Mouse (Mus musculus) CH12.LX (cell line): ENCODE results near the gene Tmem179b. TPM values are rescaled to one million over a fixed set of nuclear protein-coding genes. Genes with fewer than 3 reads are reported as not detected.

Experiments
- DNase-seq: peaks from one replicate; pipeline ENCODE4 v3.0.0-alpha.2; 2013; ENCODE audit errors: extremely low read depth
- H3K27ac ChIP-seq: 2 replicates; pipeline ENCODE4 v1.5.1; 2012; ENCODE audit warnings: low read depth, mild to moderate bottlenecking, control low read depth, moderate library complexity; ENCODE audit not compliant: insufficient read depth
- H3K27me3 ChIP-seq: replicated peaks from 2 replicates; pipeline ENCODE3; 2012; ENCODE audit warnings: inconsistent platforms
- H3K36me3 ChIP-seq, 2 experiments: replicated peaks in 1 of 2; 2 replicates each; pipeline versions ENCODE3 to v1.6.1; 2012; ENCODE audit warnings: inconsistent platforms in 1 of 2, low read length in 1 of 2, mild to moderate bottlenecking in 1 of 2, mixed read lengths in 1 of 2, moderate library complexity in 1 of 2; ENCODE audit not compliant: control insufficient read depth in 1 of 2, insufficient read depth in 1 of 2
- H3K4me1 ChIP-seq, 2 experiments: 2 replicates each; pipeline ENCODE4 v1.6.1; 2012; ENCODE audit warnings: inconsistent platforms in 1 of 2, moderate library complexity in 1 of 2; ENCODE audit not compliant: insufficient read depth in 2 of 2, control insufficient read depth in 1 of 2
- H3K4me2 ChIP-seq: 2 replicates; pipeline ENCODE4 v1.6.1; 2012; ENCODE audit warnings: low read depth, mild to moderate bottlenecking, control low read depth; ENCODE audit not compliant: poor library complexity, insufficient read depth, severe bottlenecking
- H3K4me3 ChIP-seq, 3 experiments: fragments of 150-350 bp in 1 of 3; sonication (generic) in 1 of 3; replicated peaks in 1 of 3; 2 replicates each; pipeline versions ENCODE3 to v1.5.1; 2011 to 2012; ENCODE audit warnings: low read depth in 2 of 3, low read length in 2 of 3, mild to moderate bottlenecking in 2 of 3, moderate library complexity in 2 of 3, control low read depth in 1 of 3, improper control_type of control experiment in 1 of 3, inconsistent platforms in 1 of 3, mixed read lengths in 1 of 3; ENCODE audit not compliant: poor library complexity in 1 of 3
- H3K79me2 ChIP-seq: replicated peaks from 2 replicates; pipeline ENCODE4 v1.6.1; 2012; ENCODE audit warnings: mild to moderate bottlenecking, moderate library complexity; ENCODE audit not compliant: control insufficient read depth, poor library complexity, insufficient read depth, severe bottlenecking; ENCODE audit errors: extremely low read depth
- H3K9ac ChIP-seq: 2 replicates; pipeline ENCODE4 v1.6.1; 2012; ENCODE audit warnings: low read depth, mild to moderate bottlenecking, control low read depth, moderate library complexity; ENCODE audit not compliant: insufficient read depth
- H3K9me3 ChIP-seq: replicated peaks from 2 replicates; pipeline ENCODE3; 2012; ENCODE audit warnings: low read length, inconsistent platforms, mixed read lengths
- BHLHE40 ChIP-seq: IDR thresholded peaks from 2 replicates; pipeline ENCODE4 v1.6.1; 2011; ENCODE audit warnings: mild to moderate bottlenecking, low read depth, low read length, improper control_type of control experiment
- CHD1 ChIP-seq: IDR thresholded peaks from 2 replicates; pipeline ENCODE4 v1.6.1; 2012; ENCODE audit warnings: low read depth, low read length, improper control_type of control experiment, inconsistent platforms
- CHD2 ChIP-seq: IDR thresholded peaks from 2 replicates; pipeline ENCODE4 v1.6.1; 2011; ENCODE audit warnings: low read length, improper control_type of control experiment
- CTCF ChIP-seq, 2 experiments: IDR thresholded peaks in 1 of 2; conservative IDR thresholded peaks in 1 of 2; 2 replicates each; pipeline ENCODE4 v1.5.1; 2011 to 2012; ENCODE audit warnings: low read depth in 2 of 2, low read length in 2 of 2, improper control_type of control experiment in 1 of 2, inconsistent platforms in 1 of 2, mild to moderate bottlenecking in 1 of 2, moderate library complexity in 1 of 2
- E2F4 ChIP-seq: IDR thresholded peaks from 2 replicates; pipeline ENCODE4 v1.6.1; 2011; ENCODE audit warnings: low read depth, low read length, improper control_type of control experiment; ENCODE audit not compliant: insufficient replicate concordance
- ELF1 ChIP-seq: IDR thresholded peaks from 2 replicates; pipeline ENCODE4 v1.6.1; 2014; ENCODE audit warnings: low read depth, mild to moderate bottlenecking, inconsistent platforms, low read length, improper control_type of control experiment
- EP300 ChIP-seq: IDR thresholded peaks from 2 replicates; pipeline ENCODE4 v1.6.1; 2011; ENCODE audit warnings: low read length, improper control_type of control experiment
- ETS1 ChIP-seq: conservative IDR thresholded peaks from 2 replicates; pipeline ENCODE4 v1.6.1; 2012; ENCODE audit warnings: low read depth, mild to moderate bottlenecking, inconsistent platforms, low read length, improper control_type of control experiment, moderate library complexity
- GABPA ChIP-seq: IDR thresholded peaks from 2 replicates; pipeline ENCODE4 v1.6.1; 2012; ENCODE audit warnings: low read depth, low read length, improper control_type of control experiment, inconsistent platforms; ENCODE audit not compliant: insufficient replicate concordance
- HCFC1 ChIP-seq: IDR thresholded peaks from 2 replicates; pipeline ENCODE4 v1.6.1; 2012; ENCODE audit warnings: low read depth, mild to moderate bottlenecking, inconsistent platforms, low read length, improper control_type of control experiment
- IRF4 ChIP-seq: IDR thresholded peaks from 2 replicates; pipeline ENCODE4 v1.6.1; 2014; ENCODE audit warnings: low read depth, mild to moderate bottlenecking, inconsistent platforms, low read length, improper control_type of control experiment
- JUN ChIP-seq: IDR thresholded peaks from 2 replicates; pipeline ENCODE4 v1.6.1; 2011; ENCODE audit warnings: low read depth, mild to moderate bottlenecking, low read length, improper control_type of control experiment, moderate library complexity; ENCODE audit not compliant: insufficient read depth
- JUND ChIP-seq: conservative IDR thresholded peaks from 2 replicates; pipeline ENCODE4 v1.6.1; 2011; ENCODE audit warnings: low read depth, low read length, improper control_type of control experiment
- KAT2A ChIP-seq: IDR thresholded peaks from 2 replicates; pipeline ENCODE4 v1.6.1; 2012; ENCODE audit warnings: low read length, improper control_type of control experiment, inconsistent platforms; ENCODE audit not compliant: insufficient replicate concordance
- MAFK ChIP-seq: IDR thresholded peaks from 2 replicates; pipeline ENCODE4 v1.6.1; 2011; ENCODE audit warnings: low read length, improper control_type of control experiment; ENCODE audit not compliant: insufficient replicate concordance
- MAX ChIP-seq: IDR thresholded peaks from 2 replicates; pipeline ENCODE4 v1.6.1; 2011; ENCODE audit warnings: low read length, improper control_type of control experiment
- MAZ ChIP-seq: IDR thresholded peaks from 2 replicates; pipeline ENCODE4 v1.6.1; 2012; ENCODE audit warnings: low read depth, mild to moderate bottlenecking, inconsistent platforms, low read length, improper control_type of control experiment, moderate library complexity
- MEF2A ChIP-seq: IDR thresholded peaks from 2 replicates; pipeline ENCODE4 v1.6.1; 2014; ENCODE audit warnings: low read depth, mild to moderate bottlenecking, inconsistent platforms, low read length, improper control_type of control experiment, borderline replicate concordance
- MXI1 ChIP-seq: IDR thresholded peaks from 2 replicates; pipeline ENCODE4 v1.6.1; 2011; ENCODE audit warnings: mild to moderate bottlenecking, low read depth, low read length, improper control_type of control experiment
- MYC ChIP-seq: IDR thresholded peaks from 2 replicates; pipeline ENCODE4 v1.6.1; 2011; ENCODE audit warnings: low read depth, mild to moderate bottlenecking, improper control_type of control experiment, low read length
- NELFE ChIP-seq: IDR thresholded peaks from 2 replicates; pipeline ENCODE4 v1.6.1; 2011; ENCODE audit warnings: low read depth, low read length, improper control_type of control experiment
- NRF1 ChIP-seq: IDR thresholded peaks from 2 replicates; pipeline ENCODE4 v1.6.1; 2014; ENCODE audit warnings: low read depth, mild to moderate bottlenecking, inconsistent platforms, low read length, improper control_type of control experiment, moderate library complexity
- PAX5 ChIP-seq: IDR thresholded peaks from 2 replicates; pipeline ENCODE4 v1.6.1; 2012; ENCODE audit warnings: low read length, inconsistent platforms, mixed read lengths
- POLR2A ChIP-seq: IDR thresholded peaks from 2 replicates; pipeline ENCODE4 v1.6.1; 2011; ENCODE audit warnings: low read depth, mild to moderate bottlenecking, improper control_type of control experiment, low read length
- POLR2AphosphoS2 ChIP-seq: IDR thresholded peaks from 2 replicates; pipeline ENCODE4 v1.6.1; 2011; ENCODE audit warnings: low read depth, low read length, improper control_type of control experiment
- RAD21 ChIP-seq: IDR thresholded peaks from 2 replicates; pipeline ENCODE4 v1.6.1; 2011; ENCODE audit warnings: low read depth, mild to moderate bottlenecking, low read length, improper control_type of control experiment, moderate library complexity
- RCOR1 ChIP-seq: conservative IDR thresholded peaks from 2 replicates; pipeline ENCODE4 v1.6.1; 2012; ENCODE audit warnings: low read depth, mild to moderate bottlenecking, inconsistent platforms, low read length, improper control_type of control experiment
- SIN3A ChIP-seq: IDR thresholded peaks from 2 replicates; pipeline ENCODE4 v1.6.1; 2012; ENCODE audit warnings: low read length, improper control_type of control experiment, inconsistent platforms
- SMC3 ChIP-seq: IDR thresholded peaks from 2 replicates; pipeline ENCODE4 v1.6.1; 2011; ENCODE audit warnings: low read depth, low read length, improper control_type of control experiment
- TBP ChIP-seq: conservative IDR thresholded peaks from 2 replicates; pipeline ENCODE4 v1.6.1; 2011; ENCODE audit warnings: low read depth, low read length, improper control_type of control experiment
- TCF12 ChIP-seq: IDR thresholded peaks from 2 replicates; pipeline ENCODE4 v1.6.1; 2014; ENCODE audit warnings: low read depth, mild to moderate bottlenecking, inconsistent platforms, low read length, improper control_type of control experiment
- UBTF ChIP-seq: IDR thresholded peaks from 2 replicates; pipeline ENCODE4 v1.6.1; 2012; ENCODE audit warnings: low read depth, mild to moderate bottlenecking, inconsistent platforms, low read length, improper control_type of control experiment, moderate library complexity
- USF1 ChIP-seq: IDR thresholded peaks from 2 replicates; pipeline ENCODE4 v1.6.1; 2014; ENCODE audit warnings: low read depth, mild to moderate bottlenecking, inconsistent platforms, low read length, improper control_type of control experiment
- USF2 ChIP-seq: conservative IDR thresholded peaks from 2 replicates; pipeline ENCODE4 v1.6.1; 2011; ENCODE audit warnings: low read depth, low read length, improper control_type of control experiment
- ZC3H11A ChIP-seq: IDR thresholded peaks from 2 replicates; pipeline ENCODE4 v1.6.1; 2012; ENCODE audit warnings: low read depth, mild to moderate bottlenecking, inconsistent platforms, low read length, improper control_type of control experiment
- ZKSCAN1 ChIP-seq: IDR thresholded peaks from 2 replicates; pipeline ENCODE4 v1.6.1; 2012; ENCODE audit warnings: low read depth, inconsistent platforms, low read length, improper control_type of control experiment, borderline replicate concordance
- ZMIZ1 ChIP-seq: IDR thresholded peaks from 2 replicates; pipeline ENCODE4 v1.6.1; 2012; ENCODE audit warnings: low read depth, mild to moderate bottlenecking, inconsistent platforms, low read length, improper control_type of control experiment
- ZNF384 ChIP-seq: IDR thresholded peaks from 2 replicates; pipeline ENCODE4 v1.6.1; 2012; ENCODE audit warnings: low read depth, low read length, improper control_type of control experiment, inconsistent platforms
- dilution Hi-C: fragments of 300-500 bp; cut with MboI; formaldehyde crosslinking; loops from 2 replicates; pipeline ENCODE4 v1.14.3; 2020; ENCODE audit warnings: low sequenced_read_pairs; ENCODE audit not compliant: extremely low pct_unique_long_range_greater_than_20kb, extremely low pct_ligation_motif_present
- in situ Hi-C: fragments of 300-500 bp; cut with MboI; formaldehyde crosslinking; loops from 3 replicates; pipeline ENCODE4 v1.14.3; 2019; ENCODE audit warnings: low sequenced_read_pairs, low pct_ligation_motif_present, low pct_unique_long_range_greater_than_20kb, mixed read lengths
- polyA plus RNA-seq: library from polyadenylated mRNA; unstranded; fragments of >175 nt; gene quantifications from 2 replicates; pipeline ENCODE4 v1.2.1, GENCODE M21; 2012; ENCODE audit warnings: low read depth; ENCODE audit not compliant: insufficient read length
- total RNA-seq, 2 experiments: library from RNA; depleted of rRNA; stranded (reverse); fragments of 300-350 nt in 1 of 2; fragments of >200 nt in 1 of 2; gene quantifications; 2 replicates each; pipeline ENCODE4 v1.2.3; 2012 to 2014

The Tmem179b gene
- total and polyA plus RNA-seq, 3 experiments = 54.4 to 105 (median 72.0) TPM

GRCm38 (mm10) chr19:8802130-8802821 is 28.0 kb upstream of the Tmem179b start, which contains the start of gene Zbtb3:
Gene Zbtb3 (plus strand): TSS chr19:8802555.
- H3K4me1 ChIP-seq = peaks cover 8 to 49% of the 10 kb centered on the region in 2 experiments
- peak within 1 kb of the TSS; percentile 64 to 89 (median 82) for H3K4me3 ChIP-seq
- dilution Hi-C loops (no loop called here), in situ Hi-C loops (no loop called here)
- peak; percentile 99 for DNase-seq
- H3K9ac ChIP-seq = peak within 1 kb of the TSS; percentile 73
- peak within 1 kb of the TSS; percentile 63 for H3K27ac ChIP-seq
- TF ChIP-seq CTCF (conservative IDR thresholded peaks at IDR 0.05 in 1 of 2, IDR thresholded peaks at IDR 0.05 in 1 of 2; ENCODE audit: low read depth in 2 of 2, low read length in 2 of 2) (no peak), RAD21 (no peak), UBTF (no peak), TBP (peak; percentile 80; the same call in 1 of the 2 replicates), USF1 (no peak), MYC (no peak), MAZ (peak; percentile 57; the same call in 1 of the 2 replicates), MEF2A (peak; percentile 39; the same call in 1 of the 2 replicates), JUND (no peak; the same call in 1 of the 2 replicates), POLR2A (peak; percentile 67), BHLHE40 (no peak), PAX5 (no peak), SMC3 (no peak), GABPA (no peak), TCF12 (0 out of 2 replicates have a peak, but pooled peaks have one; percentile 25), IRF4 (0 out of 2 replicates have a peak, but pooled peaks have one; percentile 31), JUN (no peak), NELFE (peak; percentile 91), KAT2A (peak; percentile 76; the same call in 1 of the 2 replicates), ZNF384 (no peak), USF2 (no peak), HCFC1 (peak; percentile 71), SIN3A (peak; percentile 81), ETS1 (peak; percentile 37; the same call in 1 of the 2 replicates), ELF1 (peak; percentile 65), CHD1 (no peak), E2F4 (peak; percentile 87; the same call in 1 of the 2 replicates), ZKSCAN1 (no peak), CHD2 (peak; percentile 94), POLR2AphosphoS2 (peak; percentile 76; the same call in 1 of the 2 replicates), ZC3H11A (no peak), EP300 (peak; percentile 1; the same call in 1 of the 2 replicates), ZMIZ1 (0 out of 2 replicates have a peak, but pooled peaks have one; percentile 64), NRF1 (peak; percentile 41; the same call in 1 of the 2 replicates), RCOR1 (0 out of 2 replicates have a peak, but pooled peaks have one; percentile 24), MAX (peak; percentile 70), MXI1 (peak; percentile 72; the same call in 1 of the 2 replicates), MAFK (0 out of 2 replicates have a peak, but pooled peaks have one; percentile 32)
- H3K36me3 ChIP-seq = peaks cover 12 to 27% of the 10 kb centered on the region in 2 experiments
- H3K79me2 ChIP-seq = peaks cover 11% of the 10 kb centered on the region
- peak within 1 kb of the TSS; percentile 88 for H3K4me2 ChIP-seq
- no peaks in the 10 kb centered on the region for H3K9me3 ChIP-seq
- no peaks in the 10 kb centered on the region for H3K27me3 ChIP-seq
